Comparison of ENCODE assay signal across 27 mouse cellular contexts in the genomic region with DNA sequence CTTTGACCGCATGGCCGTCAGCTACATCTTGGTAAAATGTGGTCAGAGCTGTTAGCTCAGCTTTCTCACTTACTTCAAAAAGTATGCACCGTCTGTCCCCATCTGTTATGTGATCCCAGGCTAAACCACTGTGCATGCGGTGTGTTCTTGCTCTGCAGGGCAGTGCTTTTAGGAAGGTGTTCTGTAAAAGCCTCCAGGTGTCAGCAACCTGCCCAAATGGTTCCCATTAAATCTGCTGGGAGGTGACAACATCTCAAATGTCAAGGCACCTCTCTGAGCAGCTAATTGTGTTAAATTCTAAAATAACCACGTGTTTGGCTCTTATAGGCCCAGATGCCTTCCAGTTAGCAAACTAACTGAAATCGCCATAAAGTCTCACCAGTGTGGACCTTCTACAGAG. TPM values are rescaled to one million over a fixed set of nuclear protein-coding genes. Genes with fewer than 3 reads are reported as not detected.
DNase-seq lines count a peak whose midpoint lies in the region; ATAC-seq and TF ChIP-seq lines count a peak whose summit lies in the region.
"Had no signal": no experiment of that assay in that cellular context is flagged by ENCODE, and none has a peak within 500 bp of the region (broad histone marks: within the 10 kb centered on the region; RNA-seq: fewer than 3 reads in every experiment).

No protein-coding gene starts in this region.

- no peak overlapping the region for H3K4me3 ChIP-seq in left cerebral cortex, adult 2 months
- no peak overlapping the region for H3K4me3 ChIP-seq in limb, embryonic 14.5 days (replicated peaks; ENCODE audit: low read length)
- H3K4me3 ChIP-seq: heart, embryonic 13.5 days; intestine, embryonic 15.5 days had no signal

- no peaks in the 10 kb centered on the region for H3K36me3 ChIP-seq in limb, embryonic 14.5 days (ENCODE audit: control insufficient read depth, insufficient read depth, low read length)
- H3K36me3 ChIP-seq: heart, embryonic 13.5 days; intestine, embryonic 15.5 days had no signal

- H3K27ac ChIP-seq in left cerebral cortex, adult 2 months, result peak overlapping the region; percentile 40; the same call in 1 of the 2 replicates
- H3K27ac ChIP-seq in limb, embryonic 14.5 days (replicated peaks; ENCODE audit: low read depth, low read length), result no peak overlapping the region
- H3K27ac ChIP-seq: heart, embryonic 13.5 days; hindbrain, postnatal 0 days; intestine, embryonic 15.5 days had no signal

- no peak overlapping the region for H3K9ac ChIP-seq in limb, embryonic 14.5 days (ENCODE audit: low read depth, low read length, severe bottlenecking)
- H3K9ac ChIP-seq: heart, embryonic 13.5 days; intestine, embryonic 15.5 days had no signal

- 28% methylated on average over 6 of the region's 6 CpGs for WGBS in limb, embryonic 14.5 days

- no peak for TF ChIP-seq CTCF in left cerebral cortex, adult 2 months (IDR thresholded peaks at IDR 0.05)

- peaks cover 12% of the 10 kb centered on the region; the same call in 1 of the 2 replicates for H3K4me1 ChIP-seq in limb, embryonic 14.5 days (ENCODE audit: control insufficient read depth, insufficient read depth, low read length)
- H3K4me1 ChIP-seq: heart, embryonic 13.5 days; intestine, embryonic 15.5 days had no signal

- H3K9me3 ChIP-seq in limb, embryonic 14.5 days (ENCODE audit: control insufficient read depth, low read length), result no peaks in the 10 kb centered on the region
- H3K9me3 ChIP-seq: heart, embryonic 13.5 days; intestine, embryonic 15.5 days had no signal

- peak; percentile 47; the same call in 1 of the 2 replicates for ATAC-seq in limb, embryonic 14.5 days (ENCODE audit: low FRiP score, low read depth)
- ATAC-seq: activated CD4-positive, CD25-positive, alpha-beta regulatory T cell, adult 4 months; forebrain, embryonic 16.5 days; intestine, embryonic 15.5 days; Patski had no signal

- no peak overlapping the region for H3K4me2 ChIP-seq in limb, embryonic 14.5 days (replicated peaks; ENCODE audit: low read depth, low read length, severe bottlenecking)
- H3K4me2 ChIP-seq: heart, embryonic 13.5 days; intestine, embryonic 15.5 days had no signal

- H3K27me3 ChIP-seq in limb, embryonic 14.5 days (ENCODE audit: control insufficient read depth, insufficient read depth, low read length), result no peaks in the 10 kb centered on the region
- H3K27me3 ChIP-seq: CH12.LX; heart, embryonic 13.5 days; intestine, embryonic 15.5 days; Patski had no signal

- peak; percentile 30 for DNase-seq in cerebellum, adult 9-11 months
- no peak for DNase-seq in cerebellum, adult 8-10 months
- DNase-seq in left cerebral cortex, adult 2 months (ENCODE audit: extremely low spot score in 1 of 2, low spot score in 2 of 2), result peak in 1 of 2 experiments; percentile 7
- DNase-seq in left cerebral cortex, postnatal 14 days (ENCODE audit: low spot score in 2 of 2), result no peak
- DNase-seq in hindlimb bud, embryonic 11.5 days (ENCODE audit: extremely low spot score, low read depth, low spot score), result peak; percentile 89
- DNase-seq in limb, embryonic 14.5 days (ENCODE audit: low spot score), result no peak
- DNase-seq in right cerebral cortex, postnatal 36 days (ENCODE audit: low spot score in 2 of 2), result no peak
- DNase-seq in adrenal gland, adult (ENCODE audit: inconsistent age in 2 of 2, low spot score in 1 of 2), result no peak
- DNase-seq: adrenal gland, adult 2 months; adrenal gland, postnatal 25 days; cerebellum, postnatal 10 days; gastrocnemius, postnatal 36 days; heart, adult 11 months; heart, postnatal 36 days; kidney, adult 18-20 months had no signal

- intact Hi-C loops in left cerebral cortex, adult 2 months (cut with DNase I), result no loop called here
- intact Hi-C loops in left cerebral cortex, postnatal 14 days (cut with DNase I), result no loop called here

- no peak for TF ChIP-seq POLR2A in limb, embryonic 14.5 days (IDR thresholded peaks at IDR 0.05; ENCODE audit: borderline replicate concordance, extremely low read depth, insufficient read depth, insufficient read length)

RNA-seq across cellular contexts. Expression of gene Gm21954, which starts 1.1 kb away (rescaled TPM):
- not detected for total RNA-seq in left cerebral cortex, adult 2 months (2021)
- not detected for total RNA-seq in left cerebral cortex, postnatal 14 days (2021)
- polyA plus RNA-seq in limb, embryonic 14.5 days (2012; rRNA removed), result not detected in 2 replicates
- not detected in 2 replicates for polyA plus RNA-seq in limb, embryonic 14.5 days (2014; fragmentation: Nextera tagmentation; extraction: Ambion mirVana)
- total RNA-seq: adrenal gland, adult 2 months; adrenal gland, postnatal 25 days; CH12.LX; common myeloid progenitor, adult 5-6 weeks; gastrocnemius, adult 8-10 months; gastrocnemius, postnatal 36 days; heart, postnatal 36 days; hindbrain, postnatal 0 days had no signal
- polyA plus RNA-seq: activated CD4-positive, CD25-positive, alpha-beta regulatory T cell, adult 4 months; adrenal gland, adult 2 months; forebrain, embryonic 11.5 days; forebrain, embryonic 16.5 days; heart, embryonic 13.5 days; heart, postnatal 0 days; hindbrain, embryonic 11.5 days; hindbrain, postnatal 0 days; intestine, embryonic 15.5 days; Patski had no signal

Comparison
In these comparisons a context has a peak if more than half of its experiments do, and no peak if none do; other contexts are left out.
1. DNase-seq: peak in cerebellum, adult 9-11 months (single experiment) and hindlimb bud, embryonic 11.5 days (single experiment); none in cerebellum, adult 8-10 months (single experiment), left cerebral cortex, postnatal 14 days (0 of 2), limb, embryonic 14.5 days (single experiment), right cerebral cortex, postnatal 36 days (0 of 2) and adrenal gland, adult (0 of 2).